Mouse (Mus musculus) monocyte, adult 5-6 weeks (primary cell): ENCODE results near the gene Ghrl. TPM values are rescaled to one million over a fixed set of nuclear protein-coding genes. Genes with fewer than 3 reads are reported as not detected.

Experiments
- ATAC-seq: fragments of 153-309, 156-312 bp; replicated peaks from 2 replicates; pipeline ENCODE4 v1.8.0; 2017; ENCODE audit warnings: mild to moderate bottlenecking; ENCODE audit not compliant: low TSS enrichment, insufficient number of reproducible peaks, severe bottlenecking, poor library complexity, low FRiP score
- total RNA-seq: library from RNA; stranded (forward); fragments of 200-1000, 200-491, 200-594 nt; gene quantifications from 3 replicates; pipeline ENCODE4 v1.2.3, GENCODE M21; 2017

Ghrl gene
- total RNA-seq, 1 experiment from 2014 or later, result not detected

DNA sequence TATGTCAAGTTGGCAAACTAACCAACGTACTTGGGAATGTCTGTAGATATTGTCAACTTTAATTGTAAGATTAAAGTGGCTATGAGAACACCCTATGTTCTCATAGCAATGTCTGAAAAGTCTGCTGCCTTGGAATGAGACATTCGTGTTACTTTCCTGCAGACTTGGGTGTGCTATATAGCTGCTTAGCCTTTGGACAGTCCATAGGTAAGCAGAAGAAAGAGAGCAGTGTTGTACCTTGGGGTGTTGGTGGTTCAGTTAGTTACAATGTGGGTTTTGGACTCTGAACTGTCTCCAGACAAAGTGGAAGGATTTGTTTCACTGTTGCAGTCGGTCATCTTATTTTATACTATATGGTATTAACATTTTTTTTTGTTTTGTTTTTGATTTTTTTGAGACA, 7.0 kb downstream of the Ghrl start:
- ATAC-seq, result no peak

DNA sequence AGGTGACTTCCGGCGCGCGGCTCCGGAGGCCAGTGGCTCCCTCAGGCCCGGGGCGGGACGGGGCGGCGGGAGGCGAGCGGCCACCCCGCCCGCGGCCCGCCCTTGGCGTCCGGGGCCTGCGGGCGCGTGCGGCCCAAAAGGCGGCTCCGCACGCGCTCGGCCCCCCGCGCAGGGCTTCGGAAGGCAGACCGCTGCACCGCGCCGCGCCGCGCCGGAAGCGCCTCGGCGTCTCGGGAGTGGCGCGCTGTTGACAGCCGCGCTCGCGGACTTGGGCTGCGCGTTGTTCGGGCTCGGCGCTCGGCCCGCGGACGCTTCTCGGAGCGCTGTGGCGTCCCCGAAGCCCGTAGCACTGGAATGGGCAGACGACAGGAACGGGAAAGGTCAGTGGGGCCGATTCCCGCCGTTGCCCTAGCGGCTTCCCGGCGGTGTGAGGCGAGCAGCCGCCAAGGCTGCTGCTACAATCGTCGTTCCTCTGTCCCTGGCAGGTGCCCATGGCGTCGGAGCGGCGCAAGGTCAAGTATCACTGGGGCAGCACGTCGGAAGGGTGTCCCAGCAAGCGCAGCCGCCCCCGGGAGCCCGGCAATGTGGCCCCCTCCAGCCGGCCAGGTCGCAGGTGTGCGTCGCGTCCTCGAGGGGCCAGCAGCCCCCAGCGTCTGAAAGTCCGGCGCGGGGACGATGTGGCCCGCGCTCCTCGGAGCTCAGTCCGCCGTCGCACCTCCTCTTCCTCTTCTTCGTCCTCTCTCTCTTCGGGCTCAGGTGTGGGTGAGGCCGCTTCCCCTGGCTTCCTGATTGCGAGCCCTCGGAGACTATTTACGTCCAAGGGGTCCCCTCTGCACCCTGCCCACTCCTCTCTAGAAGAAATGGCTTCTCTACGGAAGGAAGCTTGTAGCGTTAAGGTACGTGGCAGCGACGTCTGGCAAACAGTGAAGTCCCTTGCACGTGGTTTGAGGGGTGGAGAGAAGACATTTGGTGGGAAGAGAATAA, 22.2 kb downstream of the Ghrl start:
- ATAC-seq, result no peak

DNA sequence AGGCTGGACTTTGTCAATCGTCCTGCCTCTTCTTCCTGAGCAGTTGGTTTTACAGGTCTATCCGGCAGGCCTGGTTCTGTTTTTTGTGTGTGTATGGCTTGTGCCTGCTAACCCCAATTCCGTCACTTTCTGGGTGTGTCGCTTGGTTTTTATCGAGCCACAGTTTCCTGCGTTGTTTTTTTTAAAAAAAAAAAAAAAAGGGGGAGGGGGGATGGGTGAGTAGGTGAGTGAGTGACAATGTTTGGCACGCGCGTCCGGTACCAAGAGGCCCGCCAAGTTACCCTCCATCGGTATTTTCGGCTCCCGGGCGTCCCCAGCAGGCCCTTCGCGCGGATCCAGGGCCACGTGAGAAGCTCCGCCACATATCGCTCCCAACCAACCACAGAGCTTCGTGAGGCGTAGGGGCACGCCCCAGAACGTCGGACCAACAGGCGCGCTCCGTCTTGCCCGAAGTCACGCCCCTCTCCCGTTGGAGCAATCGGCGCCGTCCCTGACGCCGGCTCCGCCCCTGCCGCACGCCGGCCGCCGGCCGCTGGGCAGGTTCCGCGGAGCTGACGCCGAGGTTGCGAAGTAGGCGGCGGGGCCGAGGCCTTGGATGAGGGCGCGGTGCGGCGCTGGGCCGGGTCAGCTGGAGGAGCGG, 23.0 kb downstream of the Ghrl start, which contains the start of gene Tatdn2:
TSS of gene Tatdn2 (plus strand) at position 469 of the 640 bp plus-strand sequence.
- ATAC-seq, result peak; percentile 92

DNA sequence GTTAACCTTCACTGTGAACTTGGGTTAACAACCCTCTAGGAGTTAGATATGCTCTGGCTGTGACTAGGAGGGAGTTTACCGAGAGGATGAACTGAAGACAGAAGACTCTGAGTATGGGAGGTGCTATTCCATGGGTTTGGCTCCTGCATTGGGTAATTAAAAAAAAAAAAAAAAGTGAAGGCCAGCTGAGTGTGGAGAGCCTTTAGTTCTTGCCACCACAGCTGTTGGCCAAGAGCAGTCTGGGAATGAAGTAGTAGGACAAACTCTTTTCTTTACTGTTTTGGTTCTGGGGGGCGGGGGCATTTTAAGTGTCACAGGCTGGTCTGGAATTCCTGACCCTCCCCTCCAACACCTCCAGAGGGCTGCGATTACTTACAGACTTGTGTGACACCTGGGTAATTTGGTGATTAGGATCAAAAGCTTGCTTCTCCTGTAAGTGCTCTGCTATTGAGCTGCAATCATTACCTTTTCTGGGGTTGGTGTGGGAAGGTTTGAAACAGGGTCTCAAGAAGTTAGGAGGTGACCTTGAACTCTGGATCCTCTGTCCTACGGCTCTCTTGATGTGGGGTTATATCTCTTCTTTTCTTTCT, 23.8 kb downstream of the Ghrl start:
- ATAC-seq, result no peak

DNA sequence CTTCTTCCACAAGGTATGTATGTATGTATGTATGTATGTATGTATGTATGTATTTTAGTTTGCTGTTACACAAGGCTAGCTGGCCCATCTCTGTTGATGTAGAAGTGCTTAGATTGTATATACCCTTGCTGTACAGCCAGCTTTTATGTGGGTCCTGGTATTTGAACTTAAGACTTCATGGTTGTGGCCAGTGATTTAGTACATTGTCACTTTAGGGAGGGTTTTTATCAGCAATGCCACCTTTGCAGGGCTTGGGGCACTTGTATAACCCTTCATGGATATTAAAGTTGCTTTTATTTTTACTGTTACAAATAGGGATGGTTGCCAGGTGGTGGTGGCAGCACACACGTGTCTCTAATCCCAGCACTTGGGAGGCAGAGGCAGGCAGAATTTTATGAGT, 24.5 kb downstream of the Ghrl start:
- ATAC-seq, result no peak

DNA sequence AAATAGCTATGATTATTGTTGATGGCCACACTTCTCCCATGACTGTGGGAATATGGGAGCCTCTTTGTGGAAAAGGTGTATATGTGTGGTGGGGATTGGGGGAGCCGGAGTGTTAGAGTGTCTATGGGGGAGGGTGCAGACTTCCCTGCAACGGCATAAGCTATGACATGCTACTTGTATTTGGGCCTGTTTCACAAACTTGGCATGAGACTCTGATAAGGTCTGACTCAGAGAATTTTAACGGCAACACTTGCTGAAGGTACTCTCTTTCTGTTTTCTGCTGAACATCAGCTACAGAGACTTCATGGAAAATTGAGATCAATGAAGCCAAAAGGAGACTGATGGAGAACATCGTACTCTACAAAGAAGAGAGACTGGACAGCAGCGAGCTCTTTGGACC, 26.3 kb downstream of the Ghrl start:
- no peak for ATAC-seq

DNA sequence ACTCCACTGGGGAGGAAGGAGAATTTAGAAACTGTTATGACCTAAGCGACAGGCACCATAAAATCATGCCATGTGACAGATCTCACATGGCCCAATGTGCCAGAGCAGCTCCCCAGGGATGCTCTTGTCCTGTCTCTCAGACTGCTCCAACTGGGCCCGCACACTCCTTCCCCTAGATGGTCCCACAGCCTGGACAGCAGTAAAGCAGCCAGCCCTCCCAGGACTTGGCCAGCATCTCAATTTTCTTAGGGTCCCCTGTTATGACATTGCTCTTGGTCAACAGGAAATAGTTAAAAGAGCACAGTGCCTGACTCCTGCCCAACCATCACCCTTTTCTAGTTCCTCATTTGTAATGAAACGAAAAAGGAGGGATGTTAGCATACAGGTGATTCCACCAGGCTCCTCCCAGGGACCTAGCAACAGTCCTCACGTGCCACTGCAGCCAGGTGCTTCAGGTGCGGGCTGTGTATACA, 27.0 kb downstream of the Ghrl start:
- no peak for ATAC-seq

DNA sequence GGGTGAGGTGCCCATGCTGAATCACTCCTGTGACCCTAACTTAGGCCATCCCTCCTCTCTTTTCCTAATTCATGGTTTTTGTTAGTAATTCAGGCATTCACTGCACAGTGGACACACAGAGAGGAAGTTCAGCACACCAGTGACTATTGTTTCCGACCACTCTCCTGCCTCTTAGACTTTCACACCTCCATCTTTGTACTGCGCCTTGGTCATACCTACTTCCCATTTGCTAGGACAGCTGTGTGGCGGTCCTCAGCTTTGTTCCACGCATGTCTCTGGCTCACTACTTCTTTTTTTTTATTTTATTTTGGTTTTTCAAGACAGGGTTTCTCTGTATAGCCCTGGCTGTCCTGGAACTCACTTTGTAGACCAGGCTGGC, 28.6 kb downstream of the Ghrl start:
- 0 out of 2 replicates have a peak, but pooled peaks have one; percentile 24 for ATAC-seq

DNA sequence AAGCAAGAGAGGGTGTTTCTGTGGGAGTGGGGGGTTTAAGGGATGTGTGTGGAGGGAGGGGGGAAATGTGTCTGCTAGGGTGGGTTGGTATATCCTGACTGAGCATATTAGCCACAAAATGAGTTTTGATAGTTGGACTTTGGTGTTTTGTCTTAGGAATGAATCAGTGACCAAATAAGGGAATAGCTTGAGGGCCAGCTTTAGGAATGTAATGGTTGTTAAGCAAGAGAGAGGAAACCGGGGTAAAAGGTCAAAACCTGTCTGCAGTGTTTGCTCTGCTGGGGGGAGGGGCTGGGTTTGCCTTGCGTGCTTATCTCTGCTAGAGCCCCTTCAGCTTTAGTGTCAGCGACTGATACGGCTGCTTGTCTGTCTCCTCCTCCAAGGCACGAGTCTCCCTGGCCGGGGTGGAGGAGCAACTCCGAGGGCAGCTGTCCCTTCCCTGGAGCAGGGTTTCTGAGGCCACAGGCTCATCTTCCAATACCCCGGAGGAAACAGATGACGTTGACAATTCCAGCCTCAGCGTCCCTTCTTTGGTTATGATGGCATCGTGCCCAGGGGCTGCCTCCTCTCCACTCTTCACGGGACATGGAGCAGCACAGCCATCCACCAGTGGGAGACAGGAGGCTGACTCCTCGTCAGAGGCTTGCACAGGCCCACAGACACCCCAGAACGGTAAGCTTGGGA, 29.1 kb downstream of the Ghrl start:
- ATAC-seq, result 0 out of 2 replicates have a peak, but pooled peaks have one; percentile 1

DNA sequence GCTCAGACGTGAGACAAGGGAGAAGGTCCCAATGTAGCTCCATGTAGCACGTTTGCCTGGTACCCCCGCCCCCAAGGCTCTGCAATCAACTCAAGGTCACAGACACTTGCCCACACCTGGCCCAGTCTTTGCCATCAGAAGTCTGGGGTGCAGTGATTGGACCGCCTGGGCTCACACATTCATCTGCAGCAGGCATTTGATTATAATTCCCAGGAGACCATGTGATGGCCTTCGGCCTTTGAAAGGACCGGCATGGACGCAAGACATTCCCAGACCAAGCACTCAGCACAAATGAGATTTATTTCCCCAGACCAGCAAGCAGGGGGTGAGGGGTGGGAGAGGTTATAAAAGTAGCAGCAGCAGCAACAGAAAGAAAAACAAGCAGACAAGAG, 29.7 kb downstream of the Ghrl start:
- no peak for ATAC-seq

DNA sequence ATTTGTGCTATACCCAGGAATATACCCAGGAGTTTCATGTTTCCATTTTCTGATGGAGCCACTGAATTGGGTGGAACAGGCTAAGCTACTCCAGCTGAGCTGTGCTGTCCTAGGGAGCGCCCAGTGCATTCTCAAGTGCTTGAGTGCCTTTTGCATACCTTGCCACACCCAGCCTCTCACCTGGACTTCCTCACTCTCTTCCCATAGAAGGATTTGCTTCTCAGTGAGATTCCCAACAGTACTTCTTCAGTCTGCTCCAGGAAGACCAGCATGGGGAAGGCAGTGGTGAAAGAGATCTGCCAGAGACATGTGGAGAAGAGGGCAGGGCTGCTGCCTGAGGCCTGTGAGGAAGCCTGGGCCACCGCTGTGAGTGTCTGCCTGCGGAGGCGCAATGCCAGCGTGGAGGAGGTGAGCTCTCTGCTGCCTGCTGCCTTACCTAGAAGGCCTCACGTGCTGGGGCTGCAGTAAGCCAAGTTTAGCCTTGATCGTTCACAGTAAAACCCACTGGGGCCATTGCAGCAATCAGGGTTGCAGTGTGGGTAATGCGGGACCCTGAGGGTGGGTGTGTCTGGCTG, 33.0 kb downstream of the Ghrl start:
- ATAC-seq, result no peak

DNA sequence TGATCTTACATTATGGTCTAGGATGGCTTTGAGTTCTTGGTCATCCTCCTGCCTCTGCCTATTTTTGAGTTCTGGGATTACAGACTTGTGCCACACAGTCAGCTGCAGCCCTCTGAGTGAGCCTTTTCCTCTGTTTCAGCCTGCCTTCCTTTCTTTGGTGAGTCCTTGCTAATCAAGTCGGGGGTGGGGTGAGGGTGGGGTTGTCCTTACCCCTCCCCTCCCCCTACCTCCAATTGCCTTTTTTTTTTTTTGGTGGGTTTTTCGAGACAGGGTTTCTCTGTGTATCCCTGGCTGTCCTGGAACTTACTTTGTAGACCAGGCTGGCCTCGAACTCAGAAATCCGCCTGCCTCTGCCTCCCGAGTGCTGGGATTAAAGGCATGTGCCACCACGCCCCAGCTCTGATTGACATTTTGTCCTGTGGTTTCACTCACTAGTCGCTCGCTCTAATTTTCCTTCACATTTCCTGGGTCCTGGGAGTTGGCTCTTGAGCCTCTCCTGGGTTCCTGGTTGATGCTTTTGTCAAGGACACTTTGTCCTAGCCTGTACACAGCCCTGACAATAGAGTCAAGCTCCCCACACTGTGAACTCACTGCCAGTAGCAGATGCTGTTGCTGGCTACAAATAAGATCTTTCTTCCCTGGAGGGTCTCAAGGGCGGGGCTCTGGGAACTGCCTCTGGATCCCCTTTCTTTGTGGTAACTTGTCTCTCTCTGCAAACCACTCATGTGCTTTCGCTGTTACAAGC, 36.4 kb downstream of the Ghrl start:
- ATAC-seq, result no peak

DNA sequence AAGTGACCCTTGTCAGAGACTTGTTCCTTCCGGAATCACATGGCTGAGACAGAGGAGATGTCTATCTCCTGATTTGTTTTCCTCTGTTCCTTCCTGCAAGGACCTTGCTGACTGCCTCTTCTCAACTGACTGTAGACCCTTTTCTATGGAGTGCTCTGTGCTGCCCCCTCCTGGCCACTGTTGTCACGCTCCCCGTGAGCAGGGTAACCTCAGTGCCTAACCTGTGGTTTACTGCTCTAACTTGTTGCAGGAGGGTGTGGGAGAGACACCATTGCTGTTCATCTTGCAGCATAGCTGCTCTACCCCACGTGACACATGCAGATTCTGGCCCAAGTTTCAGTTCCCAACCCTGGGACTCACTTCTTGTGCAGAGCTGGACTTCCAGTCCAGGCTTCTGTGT, 38.4 kb downstream of the Ghrl start:
- peak; percentile 84 for ATAC-seq

DNA sequence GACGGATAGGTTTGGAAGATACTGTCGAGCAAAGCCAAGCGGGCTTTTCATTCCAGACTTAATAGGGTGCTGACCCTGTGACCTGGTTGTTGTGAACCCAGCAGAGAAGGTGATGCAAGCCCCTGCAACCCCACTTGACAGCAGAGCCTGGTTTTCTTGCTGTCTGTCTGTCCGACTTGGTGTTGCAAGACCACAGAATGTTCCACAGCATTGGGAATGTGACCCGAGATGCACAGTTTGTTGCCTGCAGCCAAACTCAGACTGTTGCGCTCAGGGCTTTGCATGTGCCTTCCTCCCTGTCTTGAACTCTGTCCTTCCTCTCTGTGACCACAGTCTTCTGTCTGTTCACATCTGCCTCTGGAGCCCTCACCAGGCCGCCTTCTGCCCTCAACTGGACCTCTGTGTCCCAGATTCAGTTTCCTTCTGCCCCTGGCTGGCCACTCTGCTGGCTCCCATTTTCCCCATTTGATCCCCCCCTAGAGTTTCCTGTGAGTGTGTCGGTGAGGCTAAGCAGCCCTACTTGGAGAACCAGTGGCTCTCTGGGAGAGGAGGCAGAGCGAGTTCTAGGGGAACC, 39.6 kb downstream of the Ghrl start:
- ATAC-seq, result 0 out of 2 replicates have a peak, but pooled peaks have one; percentile 23

DNA sequence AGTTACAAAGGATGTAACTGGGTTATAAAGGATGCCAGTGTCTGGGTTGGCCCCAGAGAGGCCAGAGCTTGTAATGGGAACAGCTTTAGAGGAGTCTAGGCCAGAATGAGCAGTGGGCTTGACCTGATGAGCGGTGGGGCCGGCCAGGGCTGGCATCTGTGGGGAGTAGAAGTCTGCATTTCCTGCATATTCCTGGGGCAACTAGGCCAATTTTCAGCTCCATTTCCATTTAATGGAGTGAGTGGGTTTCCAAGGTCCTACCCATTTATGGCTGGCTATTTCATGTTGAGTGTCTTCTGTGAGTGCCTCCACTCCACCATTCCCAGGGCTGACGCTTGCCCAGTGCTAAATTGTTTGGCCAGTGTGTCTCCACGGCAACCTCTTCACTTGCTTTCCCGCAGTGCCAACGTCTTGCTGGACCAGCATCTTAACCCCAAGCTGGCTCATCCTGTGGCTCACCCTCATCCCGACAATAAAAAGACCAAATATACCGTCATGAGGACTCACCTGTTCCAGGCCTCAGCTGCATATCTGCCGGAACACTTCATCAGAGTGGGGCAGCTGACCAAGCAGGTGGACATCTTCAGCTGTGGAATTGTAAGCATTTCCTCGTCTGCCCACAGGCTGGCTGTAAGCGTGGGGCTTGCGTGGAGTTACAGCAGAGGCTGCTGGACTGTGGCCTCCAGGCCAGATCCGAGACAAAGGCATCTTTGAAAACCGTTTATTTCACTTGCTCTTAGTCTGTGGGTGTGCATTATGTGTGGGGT, 41.3 kb downstream of the Ghrl start:
- no peak for ATAC-seq

DNA sequence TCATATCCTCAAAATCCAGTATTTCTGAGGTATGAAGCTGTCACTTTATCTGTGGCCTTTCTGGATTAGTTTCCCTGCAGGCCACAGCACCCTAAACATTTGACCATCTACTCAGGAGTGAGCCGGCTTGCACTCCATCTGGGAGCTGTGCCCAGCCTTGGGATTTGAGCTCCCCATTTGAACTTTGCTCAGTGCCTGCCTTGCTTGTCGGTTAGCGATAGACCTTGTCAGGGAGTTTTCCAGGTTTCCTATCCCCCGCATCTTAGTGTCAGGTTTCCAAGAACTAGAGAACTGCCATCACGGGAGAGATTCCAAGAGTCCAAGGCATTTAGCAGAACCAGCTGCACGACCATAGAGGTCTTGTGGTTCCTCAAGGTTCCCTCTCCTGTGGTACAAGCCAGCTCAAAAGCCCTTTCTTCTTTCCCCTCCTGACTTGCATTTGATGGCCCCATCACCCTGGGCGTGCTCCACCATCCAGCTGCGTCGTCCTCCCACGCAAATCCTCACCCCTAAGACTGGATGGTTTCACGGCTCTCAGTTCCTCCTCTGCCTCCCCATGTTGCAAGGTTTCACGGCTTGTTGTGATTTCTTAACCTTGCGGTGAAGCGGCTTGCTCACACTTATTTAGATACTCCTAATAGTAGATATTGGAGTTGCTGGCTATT, 42.5 kb downstream of the Ghrl start:
- ATAC-seq, result peak; percentile 84
